Mouse (Mus musculus): ENCODE measurements at regions not wholly inside any gene's neighbourhood (a gene's known extent, or its start where the extent isn't known, plus 50 kb on each side); places are given as distances from the start of the nearest gene placed in this dataset.

DNA sequence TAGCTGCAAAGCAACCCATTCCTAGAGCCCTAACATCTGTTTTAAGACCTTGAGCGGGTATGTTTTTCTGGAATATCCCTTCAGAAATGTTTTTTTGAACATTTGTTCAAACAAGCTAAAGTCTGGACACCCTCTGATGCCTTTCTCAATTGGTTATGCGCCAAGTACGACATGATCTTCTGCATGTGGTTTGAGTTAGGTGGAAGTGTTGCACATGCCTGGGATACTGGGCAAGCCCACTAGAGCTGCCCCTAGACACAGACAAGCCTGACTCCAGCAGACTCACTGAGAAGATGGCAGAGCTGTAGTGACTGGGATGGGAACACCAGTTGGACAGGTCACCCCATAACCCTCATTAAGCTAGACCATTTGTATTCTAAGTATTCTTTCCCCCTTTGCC lies 153.2 kb upstream of the Cypt2 start:
- no peak for DNase-seq

- DNase-seq: no peak
Observed at GRCm38 (mm10) chrX:105366284-105366683, 133.3 kb upstream of the Cypt2 start.

- no peak for DNase-seq
Observed at GRCm38 (mm10) chrX:105367979-105368378, 131.6 kb upstream of the Cypt2 start.

DNA sequence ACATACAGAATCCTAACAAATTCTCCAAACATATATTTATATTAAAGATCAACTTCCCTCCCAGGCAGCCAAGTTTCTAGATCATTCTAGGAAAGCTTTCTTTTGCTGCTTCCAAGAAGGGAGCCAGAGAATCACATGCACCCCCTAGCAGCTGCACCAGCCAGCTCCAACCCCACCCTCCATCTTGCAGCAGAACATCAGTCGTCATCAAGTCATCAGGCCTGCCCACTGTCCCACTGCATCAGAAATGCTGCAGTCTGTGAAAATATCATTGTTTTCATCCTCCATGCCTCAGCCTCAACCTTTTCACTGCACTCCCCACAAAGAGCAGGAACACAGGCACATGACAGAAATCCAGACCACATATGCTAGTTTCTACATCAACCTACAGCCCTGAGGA lies 109.1 kb upstream of the Cypt2 start:
- DNase-seq: no peak

DNA sequence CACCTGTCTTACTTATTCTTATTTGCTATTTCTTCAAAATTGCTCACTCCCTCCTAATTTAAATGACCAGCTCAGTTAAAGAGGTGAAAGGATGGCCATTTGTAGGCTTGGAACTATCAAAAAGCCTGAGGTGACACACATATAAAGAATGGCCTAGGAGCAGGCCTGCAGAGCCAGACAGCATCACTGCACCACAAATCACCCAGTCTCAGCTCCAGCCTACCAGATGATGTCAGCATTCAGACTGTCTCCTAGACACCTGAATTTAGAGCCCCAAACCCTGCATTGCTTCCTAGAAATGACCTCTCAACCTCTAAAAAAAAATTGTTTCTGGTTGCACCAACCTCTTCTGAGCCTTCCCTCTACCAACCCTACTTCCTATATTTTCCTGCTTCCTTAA lies 108.5 kb upstream of the Cypt2 start:
- DNase-seq: no peak

- peak; percentile 71 to 73 for DNase-seq
Observed at GRCm38 (mm10) chrX:105391680-105392462, 107.7 kb upstream of the Cypt2 start.

GRCm38 (mm10) chrX:105393259-105393658 lies 106.3 kb upstream of the Cypt2 start:
- no peak for DNase-seq

DNA sequence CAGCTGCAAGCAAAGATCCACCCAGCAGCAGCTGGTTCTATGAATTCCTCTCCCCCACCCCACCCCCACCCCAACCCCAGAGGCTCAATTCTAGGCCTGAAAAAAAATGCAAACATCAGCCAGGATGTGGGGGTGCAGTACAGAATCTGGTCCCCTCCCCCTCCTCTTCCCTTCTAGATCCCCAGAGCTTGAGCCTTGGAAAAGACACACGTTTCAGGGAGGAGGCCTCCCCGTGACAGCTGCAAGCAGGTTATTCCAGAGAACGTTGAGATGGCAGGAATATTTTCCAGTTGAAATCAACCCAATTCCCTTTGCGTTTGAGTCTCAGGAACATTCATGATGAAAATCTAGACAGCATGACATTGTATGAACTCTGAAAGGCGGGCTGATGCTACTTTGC lies 86.2 kb upstream of the Cypt2 start:
- no peak for DNase-seq

DNA sequence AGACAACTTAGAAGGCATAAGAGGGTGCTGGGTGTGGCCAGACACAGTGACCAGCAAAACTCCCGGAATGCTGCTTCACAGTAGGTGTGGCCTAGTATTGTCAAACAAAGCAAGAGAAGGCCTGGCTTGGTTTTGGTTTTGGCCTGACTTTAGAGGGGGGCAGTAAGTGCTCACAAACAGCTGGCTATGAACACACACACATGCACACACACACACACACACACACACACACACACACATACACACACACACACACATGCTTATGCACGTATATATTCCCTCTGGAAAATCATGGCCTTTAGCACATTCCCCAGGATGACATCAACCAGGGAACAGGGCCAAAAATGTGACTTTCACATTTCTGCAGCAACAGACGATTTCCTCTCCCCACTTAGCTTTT lies 78.6 kb upstream of the Cypt2 start:
- no peak for DNase-seq

Small RNAs in the stretch of these regions (microRNA-seq; reads per million reads assigned to microRNA genes)
- 155 to 161 reads per million in 2 experiments for gene Mir325
